Mouse (Mus musculus) urinary bladder, postnatal 25 days (tissue): Measurements from ENCODE around the gene Pfdn6.
A peak's percentile ranks its signal among the peaks of the same experiment; 100 is the strongest.

Source experiments
- DNase-seq: peaks from one replicate; pipeline ENCODE4 v3.0.0; 2022; ENCODE audit warnings: low spot score

The Pfdn6 gene

DNA sequence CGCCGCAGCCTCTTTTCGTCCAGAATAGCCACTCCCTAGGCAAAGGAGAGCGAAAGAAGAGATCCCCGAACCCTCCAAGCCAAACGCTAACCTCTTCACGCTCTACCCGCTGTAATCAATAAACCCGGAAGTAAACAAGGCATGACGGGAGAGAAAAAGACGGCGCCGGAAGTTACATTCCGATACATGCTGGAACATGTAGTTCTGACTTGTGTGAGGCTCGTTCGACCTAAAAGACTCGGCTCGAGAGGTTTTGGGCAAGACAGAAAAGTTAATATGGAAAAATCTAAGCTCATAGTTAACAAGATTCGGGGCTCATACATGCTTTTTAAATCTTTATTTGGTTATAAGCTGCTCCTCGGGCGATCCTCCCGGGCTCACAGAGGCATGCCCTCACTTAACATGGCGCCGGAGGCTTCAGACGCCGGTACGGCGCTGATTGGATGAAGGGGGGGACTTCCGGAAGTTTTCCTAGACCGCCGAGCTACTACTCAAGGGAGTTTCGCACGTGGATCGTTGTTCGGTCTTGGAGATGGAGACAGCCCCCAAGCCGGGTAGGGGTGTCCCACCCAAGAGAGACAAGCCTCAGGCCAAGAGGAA, at the start of gene Pfdn6, which contains the start of gene Wdr46:
Pfdn6 (minus strand) TSS at position 138 of the 600 bp plus-strand sequence.
Wdr46 (plus strand) TSS at position 455 of the 600 bp plus-strand sequence.
- peak; percentile 86 for DNase-seq

DNA sequence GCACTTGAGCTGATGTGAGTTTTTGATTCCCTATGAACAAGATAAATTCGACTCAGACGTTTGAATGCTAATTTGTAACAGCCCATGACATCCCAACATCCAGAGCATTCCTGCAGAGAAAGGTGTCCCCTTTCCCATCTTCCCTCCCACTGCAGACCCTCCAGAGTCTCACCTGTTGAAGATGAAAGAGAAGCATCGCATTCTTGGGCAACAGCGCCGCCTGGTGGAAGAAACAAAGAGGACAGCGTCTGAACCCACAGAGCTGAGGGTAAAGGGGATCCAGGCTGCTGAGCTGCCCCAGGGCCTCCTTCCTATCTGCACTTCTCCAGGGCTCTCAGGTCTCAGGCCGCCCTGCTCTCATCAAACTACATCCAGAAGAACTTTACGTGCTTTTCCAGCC, 42.0 kb upstream of the Pfdn6 start:
- peak; percentile 53 for DNase-seq

DNA sequence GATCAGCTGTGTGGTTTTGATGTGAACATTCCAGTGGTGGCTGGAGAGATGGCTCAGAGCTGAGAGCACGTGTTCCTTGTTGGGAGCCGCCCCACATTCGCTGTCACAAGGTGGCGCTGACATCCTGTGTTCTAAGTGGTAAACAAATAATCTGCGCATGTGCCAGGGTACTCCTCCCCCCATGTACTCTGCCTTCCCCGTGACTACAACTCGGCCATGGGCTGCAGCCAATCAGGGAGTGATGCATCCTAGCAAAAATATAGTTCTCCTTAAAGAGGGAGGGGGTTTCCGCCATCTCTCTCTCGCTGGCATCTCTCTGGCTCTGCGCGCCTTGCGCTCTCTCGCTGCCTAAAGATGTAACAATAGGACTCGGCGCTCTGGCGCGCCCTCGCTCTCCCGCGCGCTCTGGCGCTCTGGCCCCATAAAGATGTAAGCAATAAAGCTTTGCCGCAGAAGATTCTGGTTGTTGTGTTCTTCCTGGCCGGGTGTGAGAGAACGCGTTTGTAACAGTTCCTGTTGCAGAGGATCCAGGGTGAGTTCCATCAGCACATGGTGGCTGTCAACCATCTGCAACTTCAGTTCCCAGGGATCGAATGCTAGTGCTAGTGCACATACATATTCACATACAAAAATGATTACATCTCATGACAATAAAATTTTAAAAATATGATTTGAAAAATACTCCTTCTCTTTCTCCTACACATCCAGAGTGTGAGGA, 41.2 kb upstream of the Pfdn6 start:
- peak; percentile 62 for DNase-seq

DNA sequence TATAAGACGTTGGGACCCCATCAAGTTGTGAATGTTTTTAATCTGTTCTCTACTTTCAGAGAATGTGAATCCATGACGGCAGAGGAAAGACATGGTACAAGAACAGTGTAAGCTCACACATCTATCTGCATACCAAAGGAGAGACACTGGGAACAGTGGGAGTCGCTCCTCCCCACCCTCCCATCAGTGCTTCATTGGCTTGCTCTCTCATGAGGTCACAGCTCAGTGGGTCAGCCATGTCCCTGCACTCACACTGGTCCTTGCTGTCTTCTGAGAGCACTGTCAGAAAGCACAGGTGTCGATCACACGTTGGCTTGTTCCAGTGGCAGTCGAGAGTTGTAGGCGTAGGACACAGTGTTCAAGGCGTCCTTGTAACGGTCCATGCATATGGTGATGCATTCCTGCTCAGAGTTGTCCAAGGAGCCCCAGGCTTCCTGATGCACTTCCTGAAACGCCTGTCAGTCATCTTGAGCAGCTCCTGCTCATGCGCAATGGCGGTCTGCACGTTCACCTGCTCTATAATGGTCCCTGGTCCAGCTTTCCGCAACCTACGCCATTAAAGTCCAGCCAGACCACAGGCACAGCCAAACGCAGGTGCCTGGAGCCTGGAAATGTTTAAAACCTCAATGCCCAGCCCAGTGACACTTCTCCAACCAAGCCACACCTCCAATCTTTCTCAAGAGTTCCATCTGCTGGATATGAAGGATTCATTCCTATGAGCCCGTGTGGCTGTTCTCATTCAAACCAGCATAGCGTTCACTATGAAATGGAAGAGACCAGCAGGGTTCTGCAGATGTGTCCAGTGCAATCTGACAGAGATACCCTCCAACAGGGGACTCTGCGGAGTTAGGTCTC, 40.3 kb upstream of the Pfdn6 start:
- DNase-seq: no peak

DNA sequence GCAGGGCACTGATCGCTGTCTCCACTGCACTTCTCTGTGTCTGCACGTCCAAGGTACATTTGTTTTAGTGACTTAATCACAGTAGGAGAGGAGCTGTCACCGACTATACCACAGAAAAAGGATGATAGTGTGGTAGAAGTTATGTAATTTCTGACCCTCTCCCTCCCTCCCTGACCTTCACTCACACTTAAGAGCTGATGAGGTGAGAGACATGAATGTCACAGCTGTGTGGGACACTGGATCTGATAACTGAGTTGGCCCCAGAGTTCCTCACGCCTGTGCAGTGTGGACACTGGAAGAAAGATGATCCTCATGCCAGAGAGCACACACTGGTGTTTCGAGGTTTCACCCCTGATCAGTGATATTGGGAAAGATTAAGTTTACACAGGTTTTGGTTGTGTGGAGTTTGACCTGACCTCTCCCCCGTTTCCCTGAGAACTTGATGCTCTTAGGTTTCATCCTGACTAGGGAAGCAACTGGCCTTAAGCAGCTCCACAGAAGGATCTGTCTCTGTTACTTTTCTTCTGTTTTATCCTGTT, 39.4 kb upstream of the Pfdn6 start:
- DNase-seq: no peak

DNA sequence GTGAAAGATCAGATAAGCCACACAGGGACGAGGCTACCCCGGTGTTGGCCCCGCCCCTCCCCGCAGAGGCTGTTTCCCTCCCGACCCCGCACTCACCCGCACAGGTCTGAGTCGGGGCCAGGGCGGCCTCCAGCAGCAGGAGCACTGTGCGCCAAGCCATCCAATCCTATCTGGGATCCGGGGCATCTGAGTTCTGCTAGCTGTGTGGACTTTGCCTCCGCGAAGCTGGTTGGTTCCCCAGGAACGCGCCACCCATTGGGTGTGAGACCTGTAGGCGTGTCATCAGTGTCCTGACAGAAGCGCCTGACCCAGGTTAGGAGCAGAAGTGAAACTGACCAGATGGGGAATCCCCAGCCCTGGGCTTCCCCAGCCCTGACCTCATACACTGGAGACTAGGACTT, 38.5 kb upstream of the Pfdn6 start:
- DNase-seq: peak; percentile 61

DNA sequence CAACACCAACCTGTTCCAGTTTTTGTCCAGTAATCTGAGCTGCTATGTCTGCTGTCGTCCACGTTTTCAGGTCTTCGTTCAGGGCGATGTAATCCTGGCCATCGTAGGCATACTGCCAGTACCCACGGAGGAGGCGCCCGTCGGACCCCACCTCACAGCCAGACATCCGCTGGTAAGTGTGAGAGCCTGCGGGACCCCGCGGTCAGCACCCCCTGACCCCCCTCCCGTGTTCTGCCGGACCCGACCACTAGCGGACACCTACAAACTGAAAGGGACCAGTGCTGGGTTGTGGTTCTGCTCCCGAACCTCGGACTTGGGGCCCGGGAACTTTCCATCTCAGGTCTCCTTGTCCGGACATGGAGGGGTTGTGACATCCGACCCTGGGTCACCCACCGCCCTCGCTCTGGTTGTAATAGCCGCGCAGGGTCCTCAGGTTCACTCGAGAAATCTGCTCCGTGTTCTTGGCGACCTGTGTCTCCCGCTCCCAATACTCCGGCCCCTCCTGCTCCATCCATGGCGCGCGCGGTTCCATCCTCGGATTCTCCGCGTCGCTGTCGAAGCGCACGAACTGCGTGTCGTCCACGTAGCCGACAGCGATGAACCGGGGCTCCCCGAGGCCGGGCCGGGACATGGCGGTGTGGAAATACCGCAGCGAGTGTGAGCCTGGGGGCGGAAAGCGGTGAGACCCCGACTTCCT, 37.9 kb upstream of the Pfdn6 start:
- DNase-seq: no peak

DNA sequence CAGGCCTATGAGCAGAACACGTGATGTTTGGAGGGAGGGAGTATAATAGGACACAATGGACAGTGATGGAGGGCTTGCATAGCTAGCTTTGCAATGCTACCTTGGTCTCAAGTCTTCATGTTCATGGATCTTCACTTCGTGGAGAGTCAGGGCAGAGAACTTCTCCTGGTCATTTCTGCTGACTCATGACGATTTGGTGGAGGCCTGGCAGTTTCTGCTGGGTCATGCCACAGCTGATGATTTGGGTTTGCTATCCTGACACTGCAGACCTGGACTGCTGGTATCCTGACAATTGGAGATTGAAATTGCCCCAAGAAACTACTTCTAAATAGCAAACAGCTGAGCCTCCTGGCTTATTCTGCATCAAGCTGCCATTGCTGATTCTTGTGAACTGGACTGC, 33.4 kb upstream of the Pfdn6 start:
- no peak for DNase-seq

DNA sequence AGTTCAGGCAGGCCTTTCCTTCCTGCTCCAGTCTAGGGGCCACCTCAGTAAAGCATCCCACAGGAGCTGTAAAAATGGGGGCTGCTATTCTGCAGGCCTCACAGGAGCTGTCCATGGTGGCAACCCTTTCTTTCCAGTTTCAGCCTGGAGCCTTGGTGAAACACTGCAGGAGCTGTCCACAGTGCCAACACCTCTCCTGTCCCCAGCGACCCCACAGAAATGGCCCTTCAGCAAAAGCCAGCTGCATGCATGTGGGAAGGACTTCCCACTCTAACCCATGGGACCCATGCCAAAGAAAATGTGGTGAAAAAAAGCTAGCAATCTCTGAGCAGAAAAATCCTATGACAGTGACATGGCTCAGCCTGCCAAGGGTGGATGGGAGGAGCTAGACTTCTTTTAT, 32.5 kb upstream of the Pfdn6 start:
- DNase-seq: no peak

DNA sequence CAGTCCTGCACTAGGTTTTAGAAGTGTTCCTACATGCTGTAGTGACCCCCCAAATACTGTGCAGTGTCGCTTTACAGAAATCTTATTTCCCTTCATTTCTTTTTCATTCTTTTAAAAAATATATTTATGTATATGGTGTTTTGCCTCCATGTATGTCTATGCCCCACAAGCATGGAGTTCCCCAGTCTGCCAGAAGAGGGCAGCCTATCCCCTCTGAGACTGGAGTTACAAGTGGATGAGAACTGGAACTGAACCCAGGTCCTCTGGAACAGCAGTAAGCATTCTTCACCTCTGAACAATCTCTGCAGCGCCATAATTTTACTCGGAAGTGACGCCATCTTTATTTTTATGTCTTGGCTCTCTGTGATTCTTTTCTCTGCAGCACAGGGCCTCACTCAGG, 29.3 kb upstream of the Pfdn6 start:
- DNase-seq: no peak

DNA sequence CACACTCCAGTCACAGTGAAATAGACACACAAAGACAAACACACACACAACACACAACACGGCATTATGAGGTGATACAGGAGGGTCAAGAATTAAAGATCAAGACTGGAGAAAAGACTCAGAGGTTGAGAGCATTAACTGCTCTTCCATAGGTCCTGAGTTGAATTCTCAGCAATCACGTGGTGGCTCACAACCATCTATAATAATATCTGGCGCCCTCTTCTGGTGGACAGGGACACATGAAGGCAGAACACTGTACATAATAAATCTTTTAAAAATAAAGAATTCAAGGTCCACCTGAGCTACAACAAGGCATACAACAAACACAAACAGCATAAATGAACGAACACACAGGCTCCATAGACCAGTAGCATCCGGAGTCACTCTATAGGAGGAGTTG, 28.8 kb upstream of the Pfdn6 start:
- DNase-seq: no peak

DNA sequence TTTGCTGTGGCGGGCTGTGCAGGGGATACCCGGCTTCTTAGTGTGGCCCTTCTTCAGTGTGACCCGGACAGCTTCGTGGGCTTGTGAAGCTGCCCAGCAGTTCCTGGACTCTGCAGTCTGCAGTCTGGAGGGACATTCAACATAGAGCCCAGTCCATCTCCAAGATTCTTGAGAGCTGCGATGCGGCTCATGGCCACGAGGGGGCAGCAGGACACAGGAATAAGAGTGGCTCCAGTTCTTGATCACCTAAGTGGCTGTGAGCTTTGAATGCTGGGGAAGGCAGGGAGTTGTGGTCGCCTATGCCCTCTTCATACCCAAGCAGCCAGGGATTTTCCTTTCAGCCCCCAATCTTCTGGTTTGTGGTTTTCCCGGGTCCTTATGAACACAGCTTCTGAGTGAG, 28.3 kb upstream of the Pfdn6 start:
- peak; percentile 70 for DNase-seq

DNA sequence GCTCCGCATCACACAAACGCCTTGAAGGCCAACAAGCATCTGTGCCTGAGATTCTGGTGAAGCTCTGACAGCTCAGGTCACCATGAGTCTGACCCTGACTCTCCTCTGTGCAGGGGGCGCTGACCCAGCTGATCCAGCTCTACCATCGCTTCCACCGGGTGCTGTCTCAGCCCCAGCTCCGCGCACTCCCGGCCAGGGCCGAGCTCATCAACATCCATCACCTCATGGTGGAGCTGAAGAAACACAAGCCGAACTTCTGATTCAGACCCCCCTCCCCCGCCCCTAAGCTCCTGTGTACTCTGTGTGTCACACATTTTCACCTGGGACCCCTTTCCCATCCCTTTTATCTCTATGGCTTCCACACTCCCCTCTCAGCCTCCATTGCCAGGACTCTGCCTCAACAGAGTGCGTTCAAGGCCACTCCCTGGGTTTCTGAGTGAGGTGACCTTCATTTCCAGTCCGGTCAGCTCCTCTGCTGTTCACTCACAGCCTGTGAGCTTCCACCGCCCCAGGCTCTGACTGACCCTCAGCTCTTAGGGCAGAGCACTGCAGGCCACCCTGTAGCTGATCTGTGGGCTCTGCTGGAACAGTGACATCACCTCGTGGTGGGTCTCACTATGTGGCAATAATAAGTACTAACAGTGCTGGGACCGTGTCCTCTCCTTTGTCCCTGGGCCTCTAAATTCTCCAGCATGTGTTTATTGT, 25.9 kb upstream of the Pfdn6 start:
- no peak for DNase-seq

DNA sequence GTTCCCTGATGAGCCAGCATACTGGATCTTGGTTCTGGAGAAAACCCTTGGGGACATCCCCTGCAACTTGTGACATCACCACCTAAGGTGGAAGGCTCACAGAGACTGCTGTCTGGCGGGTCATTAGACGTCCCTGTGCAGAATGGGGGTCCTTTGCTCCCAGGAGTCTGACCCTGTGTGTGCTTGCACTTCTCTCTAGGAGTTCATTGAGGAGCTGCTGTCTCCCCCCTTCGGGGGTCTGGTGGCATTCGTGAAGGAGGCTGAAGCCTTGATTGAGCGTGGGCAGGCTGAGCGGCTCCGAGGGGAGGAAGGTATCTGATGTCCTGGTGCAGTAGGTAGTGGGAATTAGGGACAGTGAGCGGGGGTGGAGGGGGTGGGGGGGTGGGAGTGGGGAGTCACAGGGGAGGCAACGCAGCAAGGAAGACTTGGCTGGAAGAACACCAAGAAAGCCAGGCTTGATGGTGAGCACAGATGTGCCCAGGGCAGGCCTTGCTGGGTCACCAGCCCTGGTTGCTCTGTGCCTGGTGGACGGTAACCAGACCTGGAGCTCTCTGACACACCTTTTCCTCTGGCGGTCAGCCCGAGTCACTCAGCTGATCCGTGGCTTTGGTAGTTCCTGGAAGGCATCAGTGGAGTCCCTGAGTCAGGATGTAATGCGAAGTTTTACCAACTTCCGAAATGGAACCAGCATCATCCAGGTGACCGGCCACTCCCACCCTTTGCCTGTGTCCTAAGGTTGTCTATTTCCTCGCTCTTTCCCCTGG, 25.1 kb upstream of the Pfdn6 start:
- DNase-seq: no peak

DNA sequence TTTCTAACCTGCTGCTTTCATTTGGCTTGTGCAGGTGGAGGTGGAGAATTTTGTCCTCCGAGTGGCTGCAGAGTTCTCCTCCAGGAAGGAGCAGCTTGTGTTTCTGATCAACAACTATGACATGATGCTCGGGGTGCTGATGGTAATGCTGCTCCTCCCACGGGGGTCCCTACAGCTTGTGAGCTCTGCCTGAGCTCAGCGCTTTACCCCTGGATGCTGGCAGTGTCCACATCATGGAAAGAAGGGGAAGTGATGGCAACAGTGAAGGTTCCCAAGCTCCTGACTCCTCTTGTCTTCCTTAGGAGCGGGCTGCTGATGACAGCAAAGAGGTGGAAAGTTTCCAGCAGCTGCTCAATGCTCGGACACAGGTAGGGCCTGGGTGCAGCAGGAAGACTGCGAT, 22.7 kb upstream of the Pfdn6 start:
- DNase-seq: no peak

DNA sequence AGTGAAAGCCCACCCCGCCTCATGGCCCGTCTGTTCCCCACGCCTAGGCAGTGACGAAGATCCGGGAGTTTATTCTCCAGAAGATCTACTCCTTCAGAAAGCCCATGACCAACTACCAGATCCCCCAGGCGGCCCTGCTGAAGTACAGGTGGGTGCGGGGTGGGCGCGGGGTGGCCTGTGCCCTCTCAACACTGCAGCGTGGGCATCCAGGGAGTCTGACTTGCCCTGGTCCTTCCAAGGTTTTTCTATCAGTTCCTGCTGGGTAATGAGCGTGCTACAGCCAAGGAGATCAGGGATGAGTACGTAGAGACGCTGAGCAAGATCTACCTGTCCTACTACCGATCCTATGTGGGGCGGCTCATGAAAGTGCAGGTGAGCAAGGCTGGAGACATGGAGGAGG, 19.8 kb upstream of the Pfdn6 start:
- DNase-seq: no peak

DNA sequence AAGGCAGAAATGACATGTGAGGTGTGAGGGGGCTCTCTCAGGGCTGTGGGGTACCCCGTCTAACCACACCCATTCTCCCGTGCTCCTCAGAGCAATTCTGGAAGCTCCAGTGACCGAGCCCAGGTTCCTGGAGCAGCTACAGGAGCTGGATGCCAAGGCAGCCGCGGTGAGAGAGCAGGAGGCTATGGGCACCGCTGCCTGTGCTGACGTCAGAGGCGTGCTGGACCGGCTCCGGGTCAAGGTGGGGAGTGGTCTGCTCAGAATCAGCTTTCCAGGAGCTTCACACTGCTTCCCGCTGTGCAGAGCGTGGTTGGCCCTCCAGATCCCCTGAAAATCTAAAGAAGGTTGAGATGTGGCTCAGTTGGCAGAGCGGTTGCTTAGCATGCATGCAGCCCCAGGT, 19.0 kb upstream of the Pfdn6 start:
- no peak for DNase-seq

DNA sequence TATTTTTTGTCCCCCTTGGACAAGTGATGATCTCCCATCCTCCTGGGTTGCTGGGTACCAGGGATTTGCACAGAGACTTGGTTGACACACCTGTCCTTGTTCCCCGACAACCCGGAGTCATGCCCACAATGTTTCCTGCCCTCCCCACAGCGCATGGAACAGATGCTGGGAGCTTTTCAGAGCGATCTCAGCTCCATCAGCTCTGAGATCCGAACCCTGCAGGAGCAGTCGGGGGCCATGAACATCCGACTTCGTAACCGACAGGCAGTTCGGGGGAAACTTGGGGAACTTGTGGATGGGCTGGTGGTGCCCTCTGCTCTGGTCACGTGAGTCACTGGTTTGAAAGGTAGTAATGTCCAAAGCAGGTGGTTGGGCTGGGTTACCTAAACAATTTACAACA, 18.3 kb upstream of the Pfdn6 start:
- DNase-seq: no peak

DNA sequence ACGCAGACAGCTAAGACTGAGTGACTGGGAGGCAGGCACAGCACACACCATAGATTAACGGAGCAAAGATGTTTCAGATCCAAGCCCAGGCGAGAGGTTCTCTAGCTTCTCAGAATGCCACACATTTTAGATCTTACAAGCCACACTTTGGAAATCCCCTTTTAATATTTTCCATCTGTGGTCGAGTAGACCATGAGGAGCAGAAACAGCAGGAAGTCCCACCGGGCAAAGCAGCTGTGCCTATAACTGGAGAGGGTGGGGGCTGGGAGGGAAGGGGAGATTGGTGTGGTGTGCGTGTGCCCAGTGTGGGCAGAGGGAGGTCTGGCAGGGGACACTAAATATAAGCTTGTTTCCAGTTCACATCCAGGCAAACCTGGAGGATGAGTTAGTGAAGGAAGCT, 17.4 kb upstream of the Pfdn6 start:
- no peak for DNase-seq

DNA sequence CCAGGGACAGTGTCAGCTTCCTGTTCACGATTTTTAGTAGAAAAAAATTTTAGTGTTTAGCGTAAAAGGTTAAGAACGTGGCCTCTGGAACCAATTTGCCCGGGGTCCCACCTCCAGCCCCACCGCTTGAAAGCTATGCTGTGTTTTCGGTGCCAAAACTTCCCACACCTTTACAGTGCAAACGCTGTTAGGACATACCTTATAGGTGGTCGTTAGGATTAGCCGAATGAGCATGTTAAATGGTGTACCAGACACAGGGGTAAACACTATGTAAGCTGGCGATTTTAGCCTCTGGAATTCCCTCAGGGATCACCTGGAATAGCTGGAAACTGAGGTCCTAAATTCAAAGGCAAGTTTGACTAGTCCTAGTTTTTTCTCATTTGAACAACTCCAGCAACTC, 16.2 kb upstream of the Pfdn6 start:
- no peak for DNase-seq
